Mouse (Mus musculus) ovary, postnatal 14 days (tissue): Measurements from ENCODE around the gene Tdp2.
"Not testable (repeated sequence)": the region's sequence is repeated elsewhere in the genome, so short reads cannot be mapped to it uniquely, and the experiment has no call there.

Source experiments
- DNase-seq: peaks from one replicate; pipeline ENCODE4 v3.0.0; 2022; ENCODE audit warnings: low spot score

Gene Tdp2

DNA sequence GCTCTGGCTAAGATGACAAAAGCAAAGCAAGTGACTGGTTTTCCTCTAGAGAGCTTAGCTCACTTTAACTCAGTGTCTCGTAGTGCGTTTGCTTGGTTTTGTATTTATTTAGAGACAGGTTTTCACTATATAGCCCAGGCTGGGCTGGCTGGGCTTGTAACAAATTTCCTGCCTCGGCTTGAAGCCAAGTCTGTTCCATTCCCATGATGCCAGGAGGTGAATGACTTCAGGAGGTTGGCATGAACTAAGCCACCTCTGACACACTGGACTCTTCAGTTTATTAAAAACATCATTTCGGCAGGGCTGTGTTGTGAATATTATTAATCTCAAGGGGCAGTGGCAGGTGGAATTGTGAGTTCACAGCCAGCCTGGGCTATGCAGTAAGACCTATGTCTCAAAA is 5.9 kb upstream of the Tdp2 start:
- no peak for DNase-seq

DNA sequence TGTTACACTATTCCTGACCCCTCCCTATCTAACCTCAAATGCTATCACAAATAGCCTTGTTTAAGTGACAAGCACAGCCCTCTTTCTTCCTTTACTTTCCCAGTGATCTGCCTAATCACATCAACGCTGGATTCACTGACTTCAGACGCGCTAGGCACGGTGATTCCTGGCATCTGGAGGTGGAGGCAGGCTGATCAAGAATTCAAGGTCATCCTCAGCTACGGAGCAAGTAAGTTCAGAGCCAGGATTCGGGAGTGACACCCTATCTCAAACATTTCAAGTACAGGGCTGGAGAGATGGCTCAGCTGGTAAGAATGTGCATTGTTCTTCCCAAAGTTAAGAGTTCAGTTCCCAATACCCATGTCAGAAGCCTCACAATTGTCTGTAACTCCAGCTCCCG is 5.4 kb upstream of the Tdp2 start:
- DNase-seq, result no peak

DNA sequence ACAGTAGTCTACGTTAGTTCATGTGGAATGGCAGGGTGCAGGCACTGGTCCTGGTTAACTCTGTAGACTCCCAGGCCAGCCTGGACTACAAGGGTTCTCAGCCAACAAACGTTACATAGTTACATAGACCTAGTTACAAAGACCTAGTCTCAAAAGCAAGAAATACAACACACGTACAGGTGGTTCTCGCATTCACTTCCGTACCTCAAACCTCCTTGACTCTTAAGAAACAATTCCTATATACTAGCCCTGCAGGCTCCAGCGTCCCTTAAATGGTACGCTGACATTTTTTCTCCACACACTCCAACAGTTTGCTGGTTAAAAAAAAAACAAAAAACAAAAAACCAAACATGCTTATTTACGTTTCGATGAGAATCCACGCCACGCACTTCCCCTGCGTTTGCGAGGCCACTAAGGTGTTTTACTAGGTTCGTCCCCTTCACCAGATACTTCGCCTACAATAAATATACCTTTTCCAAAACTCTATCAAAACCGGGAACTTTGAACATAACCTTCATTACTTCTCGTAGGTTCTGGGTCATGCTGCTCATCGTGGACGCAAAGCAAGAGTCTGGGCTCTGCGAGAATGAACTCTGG is 625 bp upstream of the Tdp2 start:
- DNase-seq, result no peak

DNA sequence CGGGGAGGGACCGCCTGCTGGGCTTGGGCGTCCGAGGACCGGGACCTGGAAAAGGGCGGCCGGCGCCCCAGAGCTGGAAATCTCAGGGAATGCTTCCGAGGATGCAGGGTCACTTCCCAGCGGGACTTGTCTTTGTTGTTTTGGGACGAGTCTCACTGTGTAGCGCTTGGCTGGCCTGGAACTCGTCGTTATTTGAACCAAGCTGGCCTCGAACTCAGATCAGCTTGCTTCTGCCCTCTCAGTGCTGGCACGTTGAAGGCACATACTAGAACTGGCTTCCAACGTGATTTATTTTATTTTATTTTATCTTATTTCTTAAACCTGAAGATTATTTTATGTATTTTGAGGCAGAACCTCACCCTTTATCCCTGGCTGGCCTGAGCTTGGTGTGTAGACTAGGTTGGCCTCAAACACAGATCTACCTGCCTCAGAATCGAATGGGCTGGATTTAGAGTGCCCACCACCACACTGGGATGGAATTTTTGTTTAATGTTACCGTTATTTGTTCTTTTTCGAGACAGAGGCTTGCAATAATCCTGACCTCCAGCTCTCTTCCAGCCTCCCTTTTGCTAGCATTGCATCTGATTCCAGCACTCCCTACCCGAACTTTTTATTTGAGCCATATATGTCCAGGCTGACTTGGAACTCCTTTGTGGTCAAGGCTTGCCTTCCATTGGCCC is 792 bp downstream of the Tdp2 start:
- peak; percentile 33 for DNase-seq

DNA sequence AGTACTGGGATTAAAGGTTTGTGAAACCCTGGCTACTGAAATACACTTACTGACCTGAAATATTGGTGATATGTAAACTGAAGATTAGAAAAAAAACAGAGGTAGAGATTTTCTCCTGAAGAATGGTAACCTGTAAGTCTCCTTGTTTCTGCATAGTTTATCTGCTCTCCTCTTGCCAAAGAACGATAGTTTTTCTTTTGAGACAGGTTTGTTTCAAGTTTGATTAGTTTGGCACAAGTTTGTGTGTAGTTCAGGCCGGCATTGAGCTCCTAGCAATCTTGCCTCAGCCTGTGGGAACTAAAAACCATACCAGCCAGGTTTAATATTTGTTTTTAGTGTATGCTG is 1.3 kb downstream of the Tdp2 start:
- DNase-seq, result no peak

DNA sequence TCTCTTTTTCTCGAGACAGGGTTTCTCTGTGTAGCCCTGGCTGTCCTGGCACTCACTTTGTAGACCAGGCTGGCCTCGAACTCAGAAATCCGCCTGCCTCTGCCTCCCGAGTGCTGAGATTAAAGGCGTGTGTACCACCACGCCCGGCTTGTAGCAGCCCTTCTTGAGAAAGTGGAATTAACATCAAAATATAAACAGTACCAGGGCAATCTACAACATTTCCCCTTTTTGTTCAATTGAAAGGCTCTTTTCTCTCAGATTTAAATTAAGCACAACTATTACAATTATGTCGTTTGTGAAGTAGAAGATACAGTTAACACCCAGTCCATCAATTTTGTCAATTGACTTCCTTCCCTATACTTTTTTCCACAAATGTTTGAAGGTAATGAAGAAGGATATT is 6.3 kb downstream of the Tdp2 start:
- DNase-seq, result not testable (repeated sequence)

DNA sequence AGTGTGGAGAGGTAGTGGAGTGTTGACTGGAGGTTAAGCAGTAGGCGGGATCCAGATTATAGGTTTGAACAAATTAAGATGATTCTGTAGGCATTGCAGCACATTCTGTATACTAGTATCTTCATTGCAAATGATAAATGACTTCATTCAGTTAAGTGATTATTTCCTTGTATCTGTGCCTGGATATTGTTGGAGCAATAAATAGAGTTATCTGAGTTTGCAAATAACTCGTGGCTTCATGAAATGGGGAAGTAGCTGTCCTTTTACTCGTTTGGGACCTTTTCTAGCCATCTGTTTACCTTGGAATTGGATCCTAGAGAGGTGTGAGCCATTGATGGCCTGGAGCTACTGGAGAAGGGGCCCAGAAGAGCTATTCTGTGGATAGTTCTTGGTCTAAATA is 8.4 kb downstream of the Tdp2 start:
- no peak for DNase-seq

DNA sequence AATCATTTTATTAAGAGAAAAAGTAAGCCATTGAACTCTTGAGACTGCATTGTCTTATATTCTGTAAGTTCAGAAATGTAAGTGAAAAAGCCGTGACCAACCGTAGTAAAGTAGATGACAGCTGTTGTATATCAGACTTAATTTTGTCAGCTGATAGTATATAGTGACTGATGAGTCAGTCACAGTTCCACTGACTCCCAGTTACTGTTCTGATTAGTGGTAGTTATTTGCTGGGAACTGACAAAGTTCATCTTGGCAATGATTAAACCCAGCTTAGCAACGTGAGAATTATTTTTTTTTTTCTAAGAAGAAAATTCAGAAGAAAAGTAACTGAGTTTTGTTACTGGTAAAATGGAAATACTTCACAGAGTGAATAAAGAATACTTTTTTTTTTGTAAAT is 10.2 kb downstream of the Tdp2 start:
- no peak for DNase-seq

DNA sequence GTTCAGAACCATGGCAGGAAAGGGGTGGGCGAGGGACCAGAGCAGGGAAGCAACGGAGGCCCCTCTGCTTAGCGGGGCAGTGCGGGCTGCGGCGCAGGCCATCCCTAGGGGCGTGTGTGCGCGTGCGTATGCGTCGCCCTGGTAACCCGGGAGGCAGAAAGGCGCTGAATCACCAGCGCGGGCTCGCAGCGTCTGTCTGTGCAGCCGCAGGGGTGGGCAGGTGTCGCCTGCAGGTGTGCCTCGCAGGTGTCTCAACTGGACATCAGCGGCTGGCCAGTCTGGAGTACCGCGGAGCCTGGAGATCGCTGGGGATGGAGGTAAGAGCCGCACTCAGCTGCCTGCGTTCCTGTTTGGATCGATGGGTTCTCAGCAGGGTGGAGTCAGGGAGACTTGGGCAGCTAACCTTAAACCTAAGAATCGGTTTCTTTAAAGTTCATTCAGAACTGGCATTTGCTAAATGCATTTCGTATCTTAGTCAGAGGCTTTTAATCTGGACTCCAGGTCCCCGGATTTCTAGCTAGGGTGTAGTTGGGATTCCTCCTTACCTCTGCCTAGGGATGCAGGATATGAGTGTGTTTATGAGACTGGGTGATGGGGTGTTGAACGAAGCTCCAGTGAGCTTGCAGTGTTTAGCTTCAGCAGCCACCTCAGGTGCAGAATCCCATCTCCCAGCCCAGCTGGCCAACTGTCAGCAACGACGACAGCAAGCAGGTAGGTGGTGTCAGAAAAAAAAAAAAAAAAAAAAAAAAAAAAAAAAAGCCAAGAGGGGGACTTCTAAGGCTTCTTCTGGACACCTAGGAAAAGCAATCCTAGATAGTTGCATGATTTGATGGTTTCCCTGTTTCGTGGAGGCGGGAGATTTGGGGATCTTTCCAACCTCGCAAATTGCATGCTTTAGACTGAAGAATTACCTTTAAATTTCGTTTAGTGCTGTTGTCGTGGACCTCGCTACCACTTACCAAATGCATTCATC is 13.8 kb downstream of the Tdp2 start, which contains the start of gene D130043K22Rik:
Gene D130043K22Rik (plus strand): TSS at position 153 of the 973 bp plus-strand sequence.
- peak; percentile 30 for DNase-seq

DNA sequence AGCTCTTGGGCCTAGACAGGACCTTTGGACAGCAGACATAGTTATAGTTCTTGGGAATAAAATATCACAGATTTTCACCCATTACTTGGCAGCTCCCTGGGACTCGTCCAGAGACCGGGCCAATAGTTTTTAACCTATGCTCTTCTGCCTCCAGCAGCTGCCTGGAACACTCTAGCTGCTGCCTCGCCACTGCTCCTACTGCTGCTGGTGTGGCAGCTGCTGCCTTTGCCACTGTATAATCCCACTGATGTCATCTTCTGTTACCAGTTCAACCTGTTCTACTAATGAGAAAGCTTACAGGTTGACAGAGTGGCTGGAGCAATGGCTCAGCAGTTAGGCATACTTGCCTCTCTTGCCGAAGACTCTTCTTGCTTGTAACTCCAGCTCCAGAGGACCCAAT is 17.8 kb downstream of the Tdp2 start:
- DNase-seq, result no peak

DNA sequence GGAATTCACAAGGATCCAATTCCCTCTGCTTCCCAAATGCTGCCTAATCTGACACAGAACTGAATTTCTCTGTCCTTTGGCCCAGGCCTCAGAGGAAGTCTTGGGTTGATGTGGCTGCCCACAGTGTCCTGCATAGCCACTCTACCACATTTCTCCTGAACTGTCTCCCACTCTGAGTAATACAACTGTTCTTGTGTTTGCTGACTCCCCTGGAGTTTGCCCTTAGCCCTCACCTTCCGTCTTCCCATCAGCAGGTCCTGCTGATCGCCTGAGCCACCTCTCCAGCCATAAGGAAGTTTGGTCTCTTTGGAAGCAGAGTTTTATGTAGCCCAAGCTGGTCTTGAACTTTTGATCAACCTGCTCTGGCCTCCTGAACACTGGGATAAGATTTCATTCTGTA is 20.5 kb downstream of the Tdp2 start:
- DNase-seq, result no peak

DNA sequence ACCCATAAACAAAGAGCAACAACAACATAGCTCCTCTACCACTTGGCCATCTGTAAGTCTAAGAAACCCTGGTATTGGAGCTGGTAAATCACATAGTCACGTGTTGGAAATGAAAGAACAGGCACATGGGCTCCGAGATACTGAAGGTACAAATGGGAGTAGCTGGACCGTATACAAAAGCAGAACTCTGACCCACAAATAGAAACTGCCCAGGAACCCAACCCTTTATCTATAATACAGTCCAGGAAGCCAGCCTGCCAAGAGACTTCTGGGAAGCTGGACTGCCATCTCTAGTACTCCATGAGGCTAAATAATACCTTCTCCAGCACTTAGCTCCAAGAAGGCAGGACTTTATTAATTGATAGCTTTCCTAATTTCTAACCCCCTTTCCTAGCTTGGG is 21.1 kb downstream of the Tdp2 start:
- no peak for DNase-seq

DNA sequence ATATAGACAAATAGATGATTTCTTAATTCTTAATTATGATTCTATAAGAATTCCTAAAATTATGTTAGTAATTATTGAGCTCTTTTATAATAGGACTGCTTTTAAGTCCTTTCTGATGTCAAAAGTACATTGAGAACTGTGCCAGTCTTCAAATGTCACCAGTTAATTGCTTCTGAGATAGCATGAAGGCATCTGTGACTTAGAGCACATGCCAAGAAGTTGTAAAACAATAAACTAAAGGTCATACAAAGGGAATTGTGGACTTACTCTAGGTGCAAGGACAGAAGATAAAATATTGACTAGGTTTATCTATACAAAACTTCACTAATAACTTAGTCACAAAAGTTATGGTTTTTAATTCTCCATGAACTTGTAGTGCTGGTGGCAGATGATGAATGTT is 27.6 kb downstream of the Tdp2 start:
- no peak for DNase-seq

DNA sequence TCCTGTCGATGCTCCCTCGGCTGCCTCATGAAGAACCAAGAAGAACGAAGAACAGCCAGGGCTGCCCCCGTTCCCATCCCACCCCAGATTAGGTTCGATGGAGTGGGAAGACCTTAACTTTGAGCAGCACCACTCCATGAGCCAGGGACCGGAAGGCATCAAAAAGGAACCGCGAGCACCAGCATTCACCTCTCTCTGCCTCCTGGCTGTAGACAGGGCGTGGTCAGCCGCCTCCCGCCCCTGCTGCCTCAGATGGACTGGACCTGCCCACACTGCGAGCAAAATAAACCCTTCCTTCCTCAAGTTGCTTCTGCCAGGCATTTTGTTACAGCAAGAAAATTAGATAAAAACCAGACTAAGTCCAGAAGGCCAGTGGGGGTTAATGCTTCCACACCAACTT is 29.6 kb downstream of the Tdp2 start:
- no peak for DNase-seq

DNA sequence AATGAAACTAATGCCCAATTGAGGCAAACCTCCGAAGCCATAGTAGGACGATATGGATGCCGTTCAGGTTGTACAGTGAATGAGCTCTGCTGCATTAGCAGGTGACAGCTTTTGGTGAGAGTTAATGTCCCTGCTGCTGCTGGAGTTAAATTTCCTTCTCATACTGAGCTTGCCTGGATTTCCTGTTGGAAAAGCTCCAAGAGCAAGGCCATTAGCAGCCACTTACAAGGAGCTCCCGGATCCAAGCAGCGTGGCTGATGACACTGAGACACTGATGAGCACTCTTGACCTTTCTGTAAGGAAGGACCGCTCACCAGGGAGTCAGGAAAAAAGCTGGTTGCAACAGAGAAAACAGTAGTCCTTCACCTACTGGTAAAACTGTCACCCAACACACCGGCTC is 30.5 kb downstream of the Tdp2 start:
- DNase-seq, result no peak

DNA sequence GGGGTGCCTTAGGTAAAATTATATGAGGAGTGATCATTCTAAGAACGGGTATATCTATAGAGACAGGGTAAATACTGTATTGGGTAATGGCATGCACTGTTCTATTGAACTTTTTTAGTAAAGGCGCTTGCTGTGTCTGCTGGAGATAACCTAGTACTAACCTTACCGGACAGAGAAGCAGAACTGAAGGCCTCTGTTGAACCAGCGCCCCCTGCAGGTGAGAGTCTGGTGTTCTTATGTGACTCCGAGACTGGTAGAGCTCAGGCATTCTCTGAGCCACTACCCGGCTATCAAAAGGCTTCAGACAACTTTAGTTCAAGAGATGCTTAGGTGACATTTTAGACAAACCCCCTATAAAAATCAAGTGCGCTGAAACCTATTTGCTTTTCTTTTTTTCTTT is 31.0 kb downstream of the Tdp2 start:
- peak; percentile 17 for DNase-seq

DNA sequence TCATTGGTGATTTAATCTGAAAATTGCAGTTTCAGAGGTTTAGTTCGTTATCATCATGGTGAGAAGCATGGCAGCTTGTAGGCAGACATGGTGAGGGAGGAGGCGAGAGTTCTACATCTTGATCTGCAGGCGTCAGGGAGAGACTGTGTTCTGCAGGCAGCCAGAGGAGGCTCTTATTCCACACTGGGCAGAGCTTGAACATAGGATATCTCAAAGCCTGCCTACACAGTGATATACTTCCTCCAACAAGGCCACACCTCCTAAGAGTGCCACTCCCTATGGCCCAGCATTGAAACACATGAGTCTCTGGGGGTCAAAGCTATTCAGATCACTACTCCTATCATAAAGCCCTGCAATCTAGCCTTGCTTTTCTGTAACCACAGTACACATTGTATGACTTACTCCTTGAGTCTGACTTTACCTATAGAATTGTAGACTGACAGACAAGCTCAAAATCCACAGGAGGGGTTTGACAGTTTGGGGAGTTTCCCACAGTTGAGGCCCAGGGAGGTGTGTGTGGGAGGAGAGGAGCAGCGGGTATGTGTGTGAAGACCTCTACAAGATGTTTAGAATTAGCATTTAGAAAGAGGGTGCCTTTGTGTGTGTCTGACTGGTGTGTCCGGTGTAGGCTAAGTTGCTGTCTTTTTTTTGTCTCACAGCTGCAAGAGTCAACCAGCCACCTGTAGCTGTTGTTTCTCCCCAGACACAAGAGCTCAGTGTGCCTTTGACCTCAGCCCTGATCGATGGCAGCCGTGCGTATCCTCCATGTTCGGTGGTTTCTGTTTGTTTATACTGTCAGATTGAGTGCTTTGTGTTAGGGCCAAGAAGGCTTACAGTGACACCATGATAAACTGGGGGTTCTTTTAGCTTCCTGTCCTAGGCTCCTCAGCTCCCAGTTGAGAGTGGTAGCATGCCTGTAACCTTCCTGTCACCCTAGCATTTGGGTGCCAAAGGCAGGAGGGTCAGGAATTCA is 35.2 kb downstream of the Tdp2 start:
- no peak for DNase-seq

DNA sequence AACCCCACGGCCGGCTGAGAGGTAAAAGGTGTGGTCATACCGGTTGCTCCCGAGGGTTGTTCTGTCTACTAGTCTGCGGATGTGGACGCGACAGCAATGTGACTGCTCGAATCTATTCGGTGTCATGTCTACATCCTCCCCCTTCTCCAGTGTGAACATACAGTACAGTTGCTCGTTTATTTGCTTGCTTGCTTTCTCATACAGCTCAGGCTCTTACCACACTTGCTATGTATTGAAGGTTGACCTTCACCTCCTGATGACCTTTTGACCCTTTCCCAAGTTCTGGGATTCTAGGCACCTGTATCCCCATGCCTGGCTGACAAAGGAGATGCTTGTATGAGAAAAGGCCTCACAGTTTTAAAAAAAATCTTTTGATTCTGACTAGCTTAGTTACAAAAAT is 36.3 kb downstream of the Tdp2 start:
- DNase-seq, result no peak

DNA sequence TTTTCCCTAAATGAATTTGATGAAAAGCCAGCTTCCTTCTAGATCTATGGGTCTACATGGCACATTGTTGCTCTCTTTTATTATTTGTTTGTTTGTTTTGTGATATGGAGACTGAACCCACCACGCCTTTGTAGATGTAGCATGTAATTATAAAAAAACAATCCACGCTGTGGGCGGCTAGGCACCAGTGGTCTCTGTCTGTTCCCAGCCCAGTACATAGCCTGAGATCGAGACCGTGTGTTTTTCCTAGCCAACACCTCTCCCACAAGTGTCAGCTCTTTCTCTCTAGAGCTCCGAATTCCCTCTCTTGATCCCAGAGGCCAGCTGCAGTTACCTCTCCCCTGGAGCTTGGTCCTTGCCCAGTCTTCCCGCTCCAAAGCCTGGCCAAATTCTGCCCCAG is 36.8 kb downstream of the Tdp2 start:
- no peak for DNase-seq

DNA sequence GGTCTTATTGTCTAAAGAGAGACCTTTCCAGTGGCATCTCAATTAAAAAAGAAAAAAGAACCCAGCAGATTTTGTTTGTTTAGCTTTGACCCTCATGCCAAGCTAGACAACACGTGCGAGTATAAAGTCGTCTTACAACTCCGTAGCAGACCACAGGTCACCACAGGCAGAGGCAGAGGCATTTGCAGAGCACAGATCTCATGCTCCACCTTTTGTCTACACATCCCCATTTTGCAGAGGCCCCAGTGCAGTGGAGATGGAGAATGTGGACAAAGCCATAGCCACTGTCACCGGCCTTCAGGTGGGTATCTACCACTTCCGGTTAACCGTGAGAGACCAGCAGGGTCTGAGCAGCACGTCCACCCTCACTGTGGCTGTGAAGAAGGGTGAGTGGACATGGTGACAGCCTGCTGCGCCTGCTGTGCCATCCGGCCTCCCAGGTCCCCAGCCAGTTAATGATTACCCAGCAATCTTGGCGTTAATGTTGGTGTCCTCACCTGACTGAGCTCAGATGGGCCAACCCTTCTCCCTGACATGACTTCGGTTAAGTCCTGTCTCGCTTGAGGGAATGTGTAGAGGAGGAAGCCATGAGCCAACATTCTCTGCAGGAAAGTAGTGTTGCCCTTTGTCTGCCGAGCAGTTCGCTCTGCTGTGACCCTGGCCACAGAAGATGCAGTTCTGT is 48.0 kb downstream of the Tdp2 start:
- peak; percentile 14 for DNase-seq

DNA sequence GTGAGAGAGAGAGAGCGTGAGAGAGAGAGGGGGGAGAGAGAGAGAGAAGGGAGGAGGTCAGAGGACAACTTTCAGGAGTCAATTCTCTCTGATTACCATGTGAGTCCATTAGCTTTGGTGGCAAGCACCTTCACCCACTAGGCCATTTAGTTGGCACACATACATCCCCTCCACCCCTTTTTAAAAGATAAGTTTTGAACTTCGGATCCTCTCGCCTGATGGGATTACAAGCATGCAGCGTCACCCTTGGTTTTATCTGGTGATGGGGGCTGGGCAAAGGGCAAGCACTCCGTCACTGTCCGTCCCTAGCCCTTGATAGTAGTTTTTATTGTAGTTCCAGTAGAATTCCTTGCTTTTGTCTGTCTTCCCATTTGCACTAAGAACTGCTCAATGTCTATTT is 48.7 kb downstream of the Tdp2 start:
- DNase-seq, result no peak
